Mouse (Mus musculus) liver, embryonic 11.5 days (tissue): ENCODE measurements around the gene Mcrip2. TPM values are rescaled to one million over a fixed set of nuclear protein-coding genes. Genes with fewer than 3 reads are reported as not detected.

Source experiments
- microRNA-seq: library from miRNA; unstranded; fragments of <30 nt; microRNA quantifications from one replicate; pipeline ENCODE4, GENCODE M21; 2017; ENCODE audit warnings: borderline number of aligned reads
- polyA plus RNA-seq: library from polyadenylated mRNA; unstranded; fragments of >200 nt; fragmentation: Nextera tagmentation; extraction: Ambion mirVana; gene quantifications from 2 replicates; pipeline ENCODE4 v1.2.1, GENCODE M21; 2014

The Mcrip2 gene
- polyA plus RNA-seq, 1 experiment from 2014 or later: 110 TPM

Small RNA genes lying within 50 kb of the gene (microRNA-seq; reads per million reads assigned to microRNA genes)
- 2.1 reads per million for gene Mir3082

Other genes starting within 250 kb of the Mcrip2 start
- 0.42 and 1.3 TPM in 2 replicates for gene Gng13, start 151.6 kb downstream of the Mcrip2 start, polyA plus RNA-seq
- gene Chtf18, start 141.3 kb downstream of the Mcrip2 start, polyA plus RNA-seq: 32.0 and 35.6 TPM in 2 replicates
- gene Rpusd1, start 141.1 kb downstream of the Mcrip2 start, polyA plus RNA-seq: 16.6 and 17.5 TPM in 2 replicates
- gene Mslnl, start 132.7 kb downstream of the Mcrip2 start, polyA plus RNA-seq: not detected in 2 replicates
- gene Msln, start 114.4 kb downstream of the Mcrip2 start, polyA plus RNA-seq: 0.29 and 0.55 TPM in 2 replicates
- gene Narfl, start 95.0 kb downstream of the Mcrip2 start, polyA plus RNA-seq: 28.4 and 29.9 TPM in 2 replicates
- gene Haghl, start 83.1 kb downstream of the Mcrip2 start, polyA plus RNA-seq: 22.7 and 25.0 TPM in 2 replicates
- gene Ccdc78, start 82.2 kb downstream of the Mcrip2 start, polyA plus RNA-seq: 0.25 and 0.33 TPM in 2 replicates
- 83.7 and 83.8 TPM in 2 replicates for gene Fam173a, start 75.9 kb downstream of the Mcrip2 start, polyA plus RNA-seq
- not detected in 2 replicates for gene AC134908.4, start 73.1 kb downstream of the Mcrip2 start, polyA plus RNA-seq
- gene Metrn, start 71.6 kb downstream of the Mcrip2 start, polyA plus RNA-seq: 7.6 and 10.8 TPM in 2 replicates
- 0.99 and 1.2 TPM in 2 replicates for gene Fbxl16, start 59.7 kb downstream of the Mcrip2 start, polyA plus RNA-seq
- 29.8 and 31.9 TPM in 2 replicates for gene Wdr24, start 45.1 kb downstream of the Mcrip2 start, polyA plus RNA-seq
- gene Jmjd8, start 39.9 kb downstream of the Mcrip2 start, polyA plus RNA-seq: 36.6 and 37.0 TPM in 2 replicates
- gene Stub1, start 35.4 kb downstream of the Mcrip2 start, polyA plus RNA-seq: 249 and 252 TPM in 2 replicates
- gene Rhbdl1, start 31.5 kb downstream of the Mcrip2 start, polyA plus RNA-seq: 0.60 and 1.6 TPM in 2 replicates
- gene Gm20683, start 27.0 kb downstream of the Mcrip2 start, polyA plus RNA-seq: 0.78 and 1.1 TPM in 2 replicates
- 9.6 and 12.8 TPM in 2 replicates for gene Rhot2, start 23.9 kb downstream of the Mcrip2 start, polyA plus RNA-seq
- gene Wdr90, start 7.3 kb downstream of the Mcrip2 start, polyA plus RNA-seq: 22.2 and 25.7 TPM in 2 replicates
- 70.7 and 74.5 TPM in 2 replicates for gene Mettl26, start 6.3 kb upstream of the Mcrip2 start, polyA plus RNA-seq
- 2.1 and 2.4 TPM in 2 replicates for gene Wfikkn1, start 12.1 kb upstream of the Mcrip2 start, polyA plus RNA-seq
- 9.9 and 10.7 TPM in 2 replicates for gene Rab40c, start 51.0 kb upstream of the Mcrip2 start, polyA plus RNA-seq
- 137 and 139 TPM in 2 replicates for gene Pigq, start 76.2 kb upstream of the Mcrip2 start, polyA plus RNA-seq
- gene Nhlrc4, start 76.2 kb upstream of the Mcrip2 start, polyA plus RNA-seq: 0.85 and 1.4 TPM in 2 replicates
- 0.68 and 0.85 TPM in 2 replicates for gene A930017K11Rik, start 83.8 kb upstream of the Mcrip2 start, polyA plus RNA-seq
- gene Capn15, start 117.0 kb upstream of the Mcrip2 start, polyA plus RNA-seq: 23.0 and 27.4 TPM in 2 replicates
- 7.0 and 7.6 TPM in 2 replicates for gene Rab11fip3, start 200.8 kb upstream of the Mcrip2 start, polyA plus RNA-seq
- gene Decr2, start 221.6 kb upstream of the Mcrip2 start, polyA plus RNA-seq: 18.2 and 20.1 TPM in 2 replicates
- 111 and 120 TPM in 2 replicates for gene Nme4, start 226.8 kb upstream of the Mcrip2 start, polyA plus RNA-seq
- 1.6 and 2.1 TPM in 2 replicates for gene Tmem8, start 244.5 kb upstream of the Mcrip2 start, polyA plus RNA-seq